Mouse (Mus musculus) forebrain, embryonic 13.5 days (tissue): Measurements from ENCODE around the gene March11. TPM values are rescaled to one million over a fixed set of nuclear protein-coding genes. Genes with fewer than 3 reads are reported as not detected.

Experiments
- ATAC-seq: fragments of 200-750 bp; cut with Nextera tagmentation; 2 replicates; pipeline ENCODE4 v1.8.0; 2017
- H3K27ac ChIP-seq: fragments of 300-500 bp; sonication (generic); 2 replicates; pipeline ENCODE4 v1.5.1; 2015; ENCODE audit warnings: inconsistent platforms, mild to moderate bottlenecking, moderate library complexity
- H3K27me3 ChIP-seq: fragments of 300-500 bp; sonication (generic); 2 replicates; pipeline ENCODE4 v1.6.1; 2015; ENCODE audit warnings: mild to moderate bottlenecking, inconsistent platforms
- H3K36me3 ChIP-seq: fragments of 300-500 bp; sonication (generic); 2 replicates; pipeline ENCODE4 v1.6.1; 2015; ENCODE audit warnings: mild to moderate bottlenecking, inconsistent platforms; ENCODE audit not compliant: poor library complexity, severe bottlenecking
- H3K4me1 ChIP-seq: fragments of 300-500 bp; sonication (generic); 2 replicates; pipeline ENCODE4 v1.6.1; 2015; ENCODE audit warnings: inconsistent platforms
- H3K4me2 ChIP-seq: fragments of 300-500 bp; sonication (generic); 2 replicates; pipeline ENCODE4 v1.6.1; 2015; ENCODE audit warnings: inconsistent platforms, mild to moderate bottlenecking, moderate library complexity
- H3K4me3 ChIP-seq: fragments of 300-500 bp; sonication (generic); 2 replicates; pipeline ENCODE4 v1.5.1; 2015; ENCODE audit warnings: mild to moderate bottlenecking, inconsistent platforms
- H3K9ac ChIP-seq: fragments of 300-500 bp; sonication (generic); 2 replicates; pipeline ENCODE4 v1.6.1; 2015; ENCODE audit warnings: mild to moderate bottlenecking, inconsistent platforms
- H3K9me3 ChIP-seq: fragments of 300-500 bp; sonication (generic); replicated peaks from 2 replicates; pipeline ENCODE4 v1.6.1; 2016; ENCODE audit warnings: inconsistent platforms
- WGBS: fragments of 180-500 bp; shearing (Covaris S2); methylation state at CpG from one replicate; pipeline ENCODE4 v1.1.7; 2015; 5-methylcytosine and 5-hydroxymethylcytosine counted together
- polyA plus RNA-seq: library from polyadenylated mRNA; unstranded; fragments of >200 nt; fragmentation: Nextera tagmentation; extraction: Ambion mirVana; gene quantifications from 2 replicates; pipeline ENCODE4 v1.2.1, GENCODE M21; 2015

Gene March11
- polyA plus RNA-seq: 2.3 and 3.1 TPM in 2 replicates

DNA sequence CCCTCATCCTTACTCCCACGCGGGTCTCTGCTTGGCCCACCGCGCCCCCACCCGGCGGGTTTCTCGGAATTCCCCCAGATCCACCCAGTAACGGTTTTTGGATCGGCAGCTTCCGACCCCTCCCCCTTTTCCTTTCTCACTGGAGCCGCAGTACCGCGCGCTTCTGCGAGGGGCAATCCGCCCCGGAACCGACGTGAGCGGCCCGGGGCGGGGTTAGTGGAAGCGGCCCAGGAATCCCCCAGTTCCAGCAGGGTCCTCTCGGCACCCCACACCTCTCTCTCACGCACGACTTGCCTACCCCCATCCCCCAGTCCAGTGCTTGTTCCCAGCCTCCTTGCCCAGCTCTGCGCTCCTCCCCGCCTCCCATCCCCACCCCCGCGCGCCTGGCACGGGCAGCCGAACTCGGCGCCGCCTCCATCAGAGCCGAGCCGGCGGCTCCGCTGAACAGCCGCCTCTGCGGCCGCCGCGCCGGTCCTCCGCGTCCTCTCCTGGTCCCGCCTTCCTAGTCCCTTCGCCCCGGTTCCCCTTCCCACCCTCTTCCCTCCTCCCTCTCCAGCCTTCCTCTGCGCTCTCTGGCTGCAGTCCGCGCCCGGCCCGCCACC, at the start of gene March11:
March11 (plus strand) TSS at position 420 of the 602 bp plus-strand sequence.
- peak; percentile 97 for ATAC-seq
- Histone ChIP-seq H3K4me1 (0 out of 2 replicates have a peak, but pooled peaks cover 8% of the 10 kb centered on the region), H3K27me3 (peaks cover 10% of the 10 kb centered on the region; the same call in 1 of the 2 replicates), H3K27ac (peak within 1 kb of the TSS; percentile 86), H3K36me3 (no peaks in the 10 kb centered on the region), H3K9me3 (no peaks in the 10 kb centered on the region), H3K4me2 (peak within 1 kb of the TSS; percentile 88), H3K9ac (peak within 1 kb of the TSS; percentile 76), H3K4me3 (peak within 1 kb of the TSS; percentile 68)
- WGBS: under 1% methylated on average over 52 of the region's 56 CpGs

DNA sequence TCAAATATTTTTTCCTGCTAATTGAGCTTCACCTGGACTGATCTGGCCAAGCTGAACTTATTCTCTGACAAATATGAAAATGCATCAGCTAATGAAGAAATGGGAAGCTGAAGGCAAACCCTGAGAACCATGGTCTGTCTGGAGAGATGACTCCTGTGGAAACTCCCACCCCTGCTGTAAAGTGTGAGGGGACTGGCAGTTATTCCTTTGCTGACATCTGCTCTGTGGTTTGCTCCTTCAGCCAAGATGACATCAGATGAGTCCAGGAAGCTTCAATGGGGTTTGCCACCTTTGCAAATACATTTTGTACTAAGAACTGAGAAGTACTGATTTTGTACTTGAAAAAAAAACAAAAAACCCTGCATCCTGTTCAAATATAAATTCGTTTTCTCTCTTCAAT, 46.5 kb upstream of the March11 start:
- no peak overlapping the region for H3K4me3 ChIP-seq
- H3K4me2 ChIP-seq: no peak overlapping the region
- no peaks in the 10 kb centered on the region for H3K27me3 ChIP-seq
- no peaks in the 10 kb centered on the region for H3K9me3 ChIP-seq
- H3K27ac ChIP-seq: no peak overlapping the region
- no peak overlapping the region for H3K9ac ChIP-seq
- 60% methylated on average over 1 of the region's 1 CpGs for WGBS
- ATAC-seq: no peak
- no peaks in the 10 kb centered on the region for H3K4me1 ChIP-seq
- no peaks in the 10 kb centered on the region for H3K36me3 ChIP-seq

DNA sequence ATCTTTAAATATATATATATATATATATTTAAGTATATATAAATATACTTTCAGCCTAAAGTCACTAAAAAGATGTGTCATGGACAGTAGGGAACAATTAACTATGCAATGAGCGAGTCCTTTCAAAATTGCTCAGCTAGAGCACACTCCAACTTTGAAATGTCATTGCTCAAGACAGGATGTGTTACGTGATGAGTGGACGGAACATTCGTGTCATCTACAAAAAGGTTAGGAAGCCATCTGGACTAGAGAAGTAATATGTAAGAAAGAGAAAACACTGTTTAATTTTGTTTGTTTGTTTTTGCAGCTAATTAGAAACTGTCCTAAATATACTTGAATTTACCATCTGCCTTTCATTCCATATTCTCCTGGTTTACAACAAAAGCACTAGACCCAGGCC, 39.3 kb upstream of the March11 start:
- Histone ChIP-seq H3K36me3 (no peaks in the 10 kb centered on the region), H3K9me3 (no peaks in the 10 kb centered on the region), H3K4me1 (no peaks in the 10 kb centered on the region), H3K4me2 (no peak overlapping the region), H3K27ac (no peak overlapping the region), H3K27me3 (no peaks in the 10 kb centered on the region), H3K9ac (no peak overlapping the region), H3K4me3 (no peak overlapping the region)
- 87% methylated on average over 4 of the region's 4 CpGs for WGBS
- ATAC-seq: no peak

DNA sequence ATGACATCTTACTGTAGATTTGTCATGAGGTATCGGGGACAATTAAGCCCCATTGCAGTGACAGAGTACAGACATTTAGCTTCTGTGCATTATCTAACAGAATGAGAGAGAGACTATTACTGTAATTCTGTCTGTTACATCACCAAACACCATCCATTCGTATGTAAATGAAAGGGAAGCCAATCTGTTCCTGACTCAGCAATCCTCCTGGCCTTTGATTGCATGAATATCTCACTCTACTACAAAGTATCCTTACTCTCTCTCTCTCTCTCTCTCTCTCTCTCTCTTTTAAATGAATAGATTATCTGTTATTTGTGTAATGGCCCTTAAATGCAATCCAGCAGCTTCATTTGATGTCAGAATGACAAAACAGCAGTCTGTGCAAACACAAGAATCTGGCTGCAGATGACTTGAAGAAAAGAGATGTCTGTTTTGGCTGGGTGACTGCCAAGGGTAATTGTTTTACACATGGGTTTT, 32.8 kb upstream of the March11 start:
- Histone ChIP-seq H3K4me1 (peaks cover 16% of the 10 kb centered on the region), H3K9ac (no peak overlapping the region), H3K36me3 (no peaks in the 10 kb centered on the region), H3K9me3 (no peaks in the 10 kb centered on the region), H3K4me2 (no peak overlapping the region), H3K27ac (no peak overlapping the region), H3K27me3 (no peaks in the 10 kb centered on the region), H3K4me3 (no peak overlapping the region)
- WGBS: 37% methylated on average over 2 of the region's 2 CpGs
- peak; percentile 96 for ATAC-seq

DNA sequence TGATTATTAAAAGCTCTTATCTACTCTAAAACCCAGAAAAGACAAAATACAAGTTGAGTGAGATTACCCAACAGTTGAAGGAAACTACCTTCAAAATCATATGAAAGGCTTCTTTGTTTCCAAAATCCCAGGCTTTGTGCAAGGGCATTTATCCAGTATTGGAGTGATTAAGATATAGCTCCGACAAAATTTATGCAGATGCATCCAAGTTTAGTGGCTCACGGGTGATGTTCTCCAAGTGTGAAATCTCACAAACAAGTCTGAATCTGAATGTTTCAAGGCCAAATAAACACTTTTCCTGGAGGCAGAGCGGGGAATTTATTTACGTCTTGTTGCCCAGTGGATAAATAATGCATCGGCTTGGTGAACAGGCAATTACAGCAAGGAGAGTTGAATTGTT, 32.2 kb upstream of the March11 start:
- ATAC-seq: peak; percentile 11; the same call in 1 of the 2 replicates

DNA sequence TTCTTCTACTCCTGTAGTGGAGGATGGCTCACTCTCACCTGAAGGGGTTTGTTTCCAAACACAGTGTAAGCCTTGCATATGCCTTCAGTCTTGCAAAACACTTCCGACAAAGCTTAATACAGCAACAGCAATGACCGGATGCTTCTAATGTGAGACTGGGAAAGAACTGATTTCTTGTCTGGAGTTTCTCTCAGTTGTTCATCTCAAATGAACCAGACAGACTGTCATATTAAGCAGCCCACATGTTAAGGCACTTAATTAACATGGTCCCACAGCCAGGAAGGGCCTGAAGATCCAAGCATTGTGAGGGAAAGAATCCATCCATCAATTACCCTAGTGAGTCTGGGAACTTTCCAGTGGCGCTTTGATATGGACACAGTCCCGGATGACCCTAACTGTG, 17.0 kb upstream of the March11 start:
- ATAC-seq: no peak
- Histone ChIP-seq H3K4me3 (no peak overlapping the region), H3K4me2 (no peak overlapping the region), H3K36me3 (no peaks in the 10 kb centered on the region), H3K9ac (no peak overlapping the region), H3K27ac (no peak overlapping the region), H3K27me3 (no peaks in the 10 kb centered on the region), H3K9me3 (no peaks in the 10 kb centered on the region), H3K4me1 (no peaks in the 10 kb centered on the region)
- WGBS: 89% methylated on average over 4 of the region's 4 CpGs

More for the DNA sequence above, 32.2 kb upstream of the March11 start:
- WGBS: 54% methylated on average over 5 of the region's 5 CpGs
- Histone ChIP-seq H3K4me3 (no peak overlapping the region), H3K4me2 (no peak overlapping the region), H3K36me3 (no peaks in the 10 kb centered on the region), H3K27me3 (no peaks in the 10 kb centered on the region), H3K9me3 (no peaks in the 10 kb centered on the region), H3K4me1 (peaks cover 16% of the 10 kb centered on the region), H3K9ac (no peak overlapping the region), H3K27ac (peak overlapping the region; percentile 22; the same call in 1 of the 2 replicates)

DNA sequence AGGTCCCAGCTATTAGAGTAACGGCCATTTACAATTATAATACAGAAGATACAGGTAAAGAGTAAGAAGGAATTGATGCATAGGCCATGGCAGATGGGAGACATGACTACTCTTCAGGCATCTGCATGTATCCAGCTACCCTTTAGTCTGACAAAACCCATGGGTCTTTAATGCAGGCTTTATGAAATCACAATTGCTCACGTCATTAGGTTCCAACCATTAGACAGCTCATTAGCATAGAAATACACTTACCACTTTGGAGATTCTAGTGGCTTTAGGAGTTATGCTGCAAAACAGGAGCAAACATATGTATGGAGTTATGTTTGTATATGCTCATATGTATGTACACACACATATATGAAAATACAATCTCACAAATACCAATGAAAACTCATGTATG, 16.0 kb upstream of the March11 start:
- Histone ChIP-seq H3K9me3 (no peaks in the 10 kb centered on the region), H3K4me2 (no peak overlapping the region), H3K27ac (no peak overlapping the region), H3K9ac (no peak overlapping the region), H3K4me3 (no peak overlapping the region), H3K4me1 (no peaks in the 10 kb centered on the region), H3K27me3 (no peaks in the 10 kb centered on the region), H3K36me3 (no peaks in the 10 kb centered on the region)
- 58% methylated on average over 2 of the region's 2 CpGs for WGBS
- ATAC-seq: no peak

DNA sequence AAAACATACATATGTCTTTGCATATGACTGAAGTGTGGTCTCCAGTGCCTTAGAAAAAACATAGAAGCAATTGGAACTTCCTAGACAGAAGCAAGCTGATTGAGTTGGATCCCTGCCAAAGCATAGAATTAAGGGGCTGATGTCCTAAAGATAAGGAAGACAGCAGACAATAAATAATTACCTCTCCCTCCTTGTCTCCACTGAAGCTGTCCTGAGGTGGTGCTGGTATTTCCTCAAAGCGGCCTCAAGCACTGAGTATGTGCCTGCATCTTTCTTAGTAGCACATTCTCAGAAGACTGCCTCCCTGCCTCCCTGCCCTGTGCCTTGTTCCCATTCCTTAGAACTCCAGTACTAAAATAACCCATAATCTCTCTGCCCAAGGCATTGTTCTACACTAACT, 15.6 kb upstream of the March11 start:
- Histone ChIP-seq H3K27me3 (no peaks in the 10 kb centered on the region), H3K9ac (no peak overlapping the region), H3K4me1 (no peaks in the 10 kb centered on the region), H3K4me3 (no peak overlapping the region), H3K36me3 (no peaks in the 10 kb centered on the region), H3K9me3 (no peaks in the 10 kb centered on the region), H3K4me2 (no peak overlapping the region), H3K27ac (no peak overlapping the region)
- no peak for ATAC-seq
- WGBS: 88% methylated on average over 1 of the region's 1 CpGs

DNA sequence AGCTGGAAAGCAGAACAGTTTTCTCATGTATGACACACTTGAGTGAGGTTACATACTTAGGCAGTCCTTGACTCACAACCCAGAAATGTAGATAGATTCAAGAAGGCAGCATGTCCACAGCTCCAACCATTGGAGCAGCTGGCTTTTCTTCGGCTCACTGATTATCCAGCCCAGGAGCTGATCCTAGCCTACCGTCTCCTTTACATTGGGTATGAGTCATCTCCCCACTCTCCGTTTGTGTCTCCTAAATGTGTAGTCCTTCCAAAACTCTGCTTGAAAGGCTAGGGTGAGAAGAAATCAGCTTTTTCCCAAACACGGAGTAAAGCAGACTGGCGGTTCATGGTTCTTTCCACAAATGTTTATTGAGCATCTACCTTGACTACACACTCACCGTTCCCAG, 10.2 kb upstream of the March11 start:
- no peaks in the 10 kb centered on the region for H3K36me3 ChIP-seq
- H3K9ac ChIP-seq: no peak overlapping the region
- ATAC-seq: no peak
- WGBS: 91% methylated on average over 6 of the region's 6 CpGs
- no peaks in the 10 kb centered on the region for H3K4me1 ChIP-seq
- H3K4me3 ChIP-seq: no peak overlapping the region
- no peaks in the 10 kb centered on the region for H3K27me3 ChIP-seq
- no peak overlapping the region for H3K27ac ChIP-seq
- H3K9me3 ChIP-seq: no peaks in the 10 kb centered on the region
- H3K4me2 ChIP-seq: no peak overlapping the region

DNA sequence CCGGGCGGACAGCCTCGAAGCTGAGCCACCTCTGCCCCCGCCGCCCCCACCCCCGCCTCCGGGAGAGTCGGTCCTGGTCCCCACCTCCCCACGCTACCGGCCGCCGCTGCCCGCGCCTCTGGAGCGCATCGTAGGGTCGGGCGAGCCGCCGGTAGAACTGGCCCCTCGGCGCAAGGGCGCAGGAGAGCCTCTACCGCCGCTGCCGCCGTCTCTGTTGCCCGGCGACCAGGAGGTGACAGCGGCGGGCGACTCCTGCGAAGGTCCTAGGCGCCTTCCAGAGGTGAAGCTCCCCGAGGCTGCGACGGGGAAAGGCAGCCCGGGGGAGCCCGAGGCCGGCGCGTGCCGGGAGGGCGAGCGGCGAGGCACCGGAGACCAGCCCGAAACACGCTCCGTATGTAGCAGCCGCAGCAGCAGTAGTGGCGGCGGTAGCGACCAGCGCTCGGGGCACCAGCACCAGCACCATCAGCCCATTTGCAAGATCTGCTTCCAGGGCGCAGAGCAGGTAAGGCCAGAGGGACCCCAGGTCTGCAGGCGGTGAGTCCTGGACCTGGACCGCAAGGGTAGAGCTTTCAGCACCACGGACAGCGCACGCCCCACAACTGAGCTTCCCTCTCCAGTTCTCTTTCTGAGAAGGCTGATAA, 563 bp downstream of the March11 start:
- ATAC-seq: peak; percentile 50
- Histone ChIP-seq H3K36me3 (no peaks in the 10 kb centered on the region), H3K27ac (peak overlapping the region; percentile 86), H3K9me3 (no peaks in the 10 kb centered on the region), H3K27me3 (peaks cover 10% of the 10 kb centered on the region; the same call in 1 of the 2 replicates), H3K4me1 (0 out of 2 replicates have a peak, but pooled peaks cover 8% of the 10 kb centered on the region), H3K4me2 (peak overlapping the region; percentile 88), H3K4me3 (peak overlapping the region; percentile 68), H3K9ac (peak overlapping the region; percentile 76)
- WGBS: under 1% methylated on average over 62 of the region's 62 CpGs

DNA sequence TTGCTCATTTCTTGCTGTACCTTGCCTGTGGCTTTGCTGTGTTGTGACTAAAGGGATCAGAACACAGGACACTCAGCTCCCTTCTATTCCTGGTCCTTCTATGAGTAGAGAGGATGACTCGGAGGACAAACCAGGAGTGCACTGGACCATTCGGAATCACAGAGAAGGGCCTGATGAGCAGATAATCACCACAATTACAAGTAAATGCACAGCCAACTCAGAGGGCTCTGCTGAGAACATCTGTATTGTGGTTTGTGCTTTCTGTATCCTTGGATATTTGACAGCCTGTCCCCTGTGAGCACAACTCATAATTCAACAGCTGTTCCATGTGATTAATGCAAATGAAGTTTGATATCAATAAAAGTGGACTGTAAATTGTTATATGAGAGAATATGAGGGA, 11.0 kb downstream of the March11 start:
- Histone ChIP-seq H3K4me2 (no peak overlapping the region), H3K36me3 (no peaks in the 10 kb centered on the region), H3K9me3 (no peaks in the 10 kb centered on the region), H3K27ac (no peak overlapping the region), H3K9ac (no peak overlapping the region), H3K4me3 (no peak overlapping the region), H3K4me1 (no peaks in the 10 kb centered on the region), H3K27me3 (no peaks in the 10 kb centered on the region)
- WGBS: 82% methylated on average over 2 of the region's 2 CpGs
- ATAC-seq: no peak

DNA sequence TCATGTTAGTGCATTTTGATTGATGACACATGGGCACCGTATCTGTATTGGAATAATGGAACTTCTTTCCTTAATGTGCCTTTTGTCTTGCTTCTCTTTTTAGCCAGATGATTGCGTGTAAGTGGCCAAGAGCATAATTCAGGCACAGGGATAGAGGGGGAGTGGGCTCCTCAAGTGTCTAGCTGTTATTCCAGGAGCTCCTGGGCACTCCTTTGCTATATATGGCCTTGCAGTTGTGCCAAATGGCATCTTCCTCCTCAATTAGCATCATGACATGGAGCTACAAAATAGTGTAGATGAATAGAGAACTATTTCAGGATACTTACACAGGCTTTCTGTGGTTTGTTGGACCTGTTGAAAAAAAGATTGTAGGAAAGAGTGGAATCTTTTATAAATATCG, 11.6 kb downstream of the March11 start:
- Histone ChIP-seq H3K27me3 (no peaks in the 10 kb centered on the region), H3K27ac (no peak overlapping the region), H3K36me3 (no peaks in the 10 kb centered on the region), H3K4me2 (no peak overlapping the region), H3K9ac (no peak overlapping the region), H3K9me3 (no peaks in the 10 kb centered on the region), H3K4me3 (no peak overlapping the region), H3K4me1 (no peaks in the 10 kb centered on the region)
- 88% methylated on average over 3 of the region's 3 CpGs for WGBS
- ATAC-seq: no peak
